Mouse (Mus musculus) stomach, embryonic 14.5 days (tissue): ENCODE measurements around the gene Pgc. TPM values are rescaled to one million over a fixed set of nuclear protein-coding genes. Genes with fewer than 3 reads are reported as not detected.

Experiments
- ATAC-seq: fragments of 200-750 bp; cut with Nextera tagmentation; 2 replicates; pipeline ENCODE4 v1.8.0; 2017; ENCODE audit warnings: low read depth, moderate TSS enrichment; ENCODE audit not compliant: insufficient number of reproducible peaks, insufficient read depth, low FRiP score
- H3K27ac ChIP-seq: fragments of 300-500 bp; sonication (generic); 2 replicates; pipeline ENCODE4 v1.5.1; 2014; ENCODE audit warnings: mild to moderate bottlenecking, low read length, moderate library complexity, mixed read lengths
- H3K27me3 ChIP-seq: fragments of 300-500 bp; sonication (generic); 2 replicates; pipeline ENCODE4 v1.6.1; 2014; ENCODE audit warnings: low read length, control low read depth, mixed read lengths; ENCODE audit not compliant: control insufficient read depth, insufficient read depth
- H3K36me3 ChIP-seq: fragments of 300-500 bp; sonication (generic); 2 replicates; pipeline ENCODE4 v1.6.1; 2014; ENCODE audit warnings: mild to moderate bottlenecking, control low read depth, low read length, moderate library complexity, mixed read lengths; ENCODE audit not compliant: control insufficient read depth, insufficient read depth
- H3K4me1 ChIP-seq: fragments of 300-500 bp; sonication (generic); 2 replicates; pipeline ENCODE4 v1.6.1; 2014; ENCODE audit warnings: low read length, control low read depth, mixed read lengths; ENCODE audit not compliant: control insufficient read depth, insufficient read depth
- H3K4me2 ChIP-seq: fragments of 300-500 bp; sonication (generic); replicated peaks from 2 replicates; pipeline ENCODE4 v1.6.1; 2014; ENCODE audit warnings: low read depth, low read length, control low read depth
- H3K4me3 ChIP-seq: fragments of 300-500 bp; sonication (generic); 2 replicates; pipeline ENCODE4 v1.5.1; 2014; ENCODE audit warnings: low read depth, low read length, control low read depth
- H3K9ac ChIP-seq: fragments of 300-500 bp; sonication (generic); replicated peaks from 2 replicates; pipeline ENCODE4 v1.6.1; 2014; ENCODE audit warnings: low read depth, mild to moderate bottlenecking, control low read depth, low read length, moderate library complexity, mixed read lengths
- H3K9me3 ChIP-seq: fragments of 300-500 bp; sonication (generic); 2 replicates; pipeline ENCODE4 v1.6.1; 2016; ENCODE audit warnings: low read depth, low read length, control low read depth; ENCODE audit not compliant: control insufficient read depth
- WGBS: fragments of 180-500 bp; shearing (Covaris S2); extraction: QIAGEN DNeasy Blood & Tissue Kit; methylation state at CpG from one replicate; pipeline ENCODE4 v1.1.7; 2014; 5-methylcytosine and 5-hydroxymethylcytosine counted together
- polyA plus RNA-seq: library from polyadenylated mRNA; unstranded; fragments of >200 nt; fragmentation: Nextera tagmentation; extraction: Ambion mirVana; gene quantifications from 2 replicates; pipeline ENCODE4 v1.2.1, GENCODE M21; 2014

The Pgc gene
- polyA plus RNA-seq, 1 experiment from 2014 or later = 36.4 TPM

DNA sequence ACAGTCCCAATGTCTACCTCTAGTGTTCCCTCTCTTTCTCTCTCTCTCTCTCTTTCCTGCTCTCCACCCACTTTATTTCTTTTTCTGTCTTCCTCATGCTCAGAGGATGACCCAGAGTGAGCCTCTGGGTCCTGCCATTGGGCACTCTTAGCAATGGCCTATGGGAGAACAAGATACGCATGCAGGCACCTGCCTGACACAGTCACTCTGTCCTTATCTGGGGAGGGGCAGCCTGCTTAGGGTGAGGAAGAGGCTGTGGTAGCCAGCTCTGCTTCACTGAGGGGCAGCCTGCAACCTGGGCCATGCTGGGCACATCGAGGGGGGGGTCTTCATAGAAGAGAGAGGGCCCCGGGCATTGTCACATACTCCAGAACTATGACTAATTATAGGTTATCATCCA lies 23.0 kb downstream of the Pgc start:
- no peaks in the 10 kb centered on the region for H3K9me3 ChIP-seq
- no peak for ATAC-seq
- no peak overlapping the region for H3K9ac ChIP-seq
- H3K27ac ChIP-seq = no peak overlapping the region
- H3K4me2 ChIP-seq = no peak overlapping the region
- H3K27me3 ChIP-seq = no peaks in the 10 kb centered on the region
- 90% methylated on average over 3 of the region's 3 CpGs for WGBS
- peaks cover 8% of the 10 kb centered on the region for H3K4me1 ChIP-seq
- H3K4me3 ChIP-seq = no peak overlapping the region
- no peaks in the 10 kb centered on the region for H3K36me3 ChIP-seq

DNA sequence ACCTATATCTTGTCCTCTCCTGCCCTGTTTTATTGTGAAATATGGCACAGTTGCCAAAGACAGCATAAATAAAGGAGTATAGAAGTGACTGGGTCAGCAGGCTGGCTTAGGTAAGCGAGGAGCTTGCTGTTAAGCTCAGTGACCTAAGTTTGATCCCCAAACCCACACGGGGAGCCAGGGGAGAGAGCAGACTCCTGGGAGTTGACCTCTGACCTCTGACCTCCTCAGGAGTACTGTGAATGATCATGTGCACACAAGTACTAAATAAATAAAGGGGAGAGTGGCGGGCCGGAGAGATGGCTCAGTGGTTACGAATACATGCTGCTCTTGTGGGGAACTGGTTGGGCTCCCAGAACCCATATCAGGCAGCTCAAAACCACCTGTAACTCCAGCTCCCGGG lies 23.5 kb downstream of the Pgc start:
- Histone ChIP-seq H3K4me3 (no peak overlapping the region), H3K27me3 (no peaks in the 10 kb centered on the region), H3K4me1 (peaks cover 8% of the 10 kb centered on the region), H3K27ac (no peak overlapping the region), H3K36me3 (no peaks in the 10 kb centered on the region), H3K9ac (no peak overlapping the region), H3K4me2 (no peak overlapping the region), H3K9me3 (no peaks in the 10 kb centered on the region)
- no peak for ATAC-seq
- WGBS = 48% methylated on average over 6 of the region's 6 CpGs

DNA sequence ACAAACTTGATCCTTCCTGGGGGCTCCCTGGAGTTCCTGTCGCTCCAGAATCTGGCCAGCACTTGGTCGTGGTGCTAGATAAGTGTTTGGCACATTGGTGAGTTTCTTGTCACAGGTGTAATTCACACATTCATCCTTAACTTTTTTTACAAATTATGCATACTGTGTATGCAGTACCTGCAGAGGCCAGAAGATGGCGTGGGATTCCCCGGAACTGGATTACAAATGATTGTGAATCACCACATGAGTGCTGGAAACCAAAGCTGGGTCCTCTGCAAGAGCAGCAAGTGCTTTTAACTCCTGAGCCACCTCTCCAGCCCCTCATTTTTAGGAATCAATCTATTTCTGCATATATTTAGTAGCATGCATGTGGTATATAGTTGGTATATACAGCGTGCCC lies 25.2 kb downstream of the Pgc start:
- H3K36me3 ChIP-seq = no peaks in the 10 kb centered on the region
- no peak overlapping the region for H3K9ac ChIP-seq
- no peak overlapping the region for H3K27ac ChIP-seq
- H3K9me3 ChIP-seq = no peaks in the 10 kb centered on the region
- no peaks in the 10 kb centered on the region for H3K27me3 ChIP-seq
- ATAC-seq = no peak
- peaks cover 8% of the 10 kb centered on the region for H3K4me1 ChIP-seq
- 67% methylated on average over 5 of the region's 5 CpGs for WGBS
- H3K4me2 ChIP-seq = no peak overlapping the region
- no peak overlapping the region for H3K4me3 ChIP-seq

DNA sequence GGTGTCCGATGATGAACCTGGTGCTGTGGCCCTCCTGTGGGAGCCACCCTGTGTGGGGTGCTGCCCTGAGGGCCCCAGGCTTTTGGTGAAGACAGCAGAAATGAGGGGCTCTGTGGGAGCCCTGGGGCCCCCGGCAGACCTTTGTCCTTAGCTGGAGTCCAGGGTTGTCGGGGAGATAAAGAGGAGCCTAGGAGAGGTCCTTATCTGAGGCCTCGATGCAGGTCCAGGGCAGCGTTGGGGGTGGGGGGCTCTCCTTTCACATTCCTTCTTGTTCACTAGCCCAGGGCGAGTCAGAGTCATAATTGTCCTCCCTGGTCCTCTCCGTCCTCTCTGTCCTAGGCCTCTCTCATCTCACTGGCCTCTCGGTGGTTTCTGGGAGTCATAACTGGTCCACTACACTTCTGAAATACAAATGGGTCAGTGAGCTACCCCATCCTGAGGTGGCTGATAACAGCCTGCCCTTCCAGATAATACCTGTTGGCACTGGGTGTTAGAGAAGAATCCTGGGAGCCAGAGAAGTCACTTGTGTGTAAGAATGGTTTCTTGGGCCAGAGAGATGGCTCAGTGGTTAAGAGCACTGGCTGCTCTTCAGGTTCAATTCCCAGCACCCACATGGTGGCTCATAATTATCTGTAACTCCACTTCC lies 26.6 kb downstream of the Pgc start:
- Histone ChIP-seq H3K4me3 (no peak overlapping the region), H3K9me3 (no peaks in the 10 kb centered on the region), H3K27me3 (no peaks in the 10 kb centered on the region), H3K27ac (no peak overlapping the region), H3K4me2 (no peak overlapping the region), H3K4me1 (peaks cover 8% of the 10 kb centered on the region), H3K36me3 (no peaks in the 10 kb centered on the region), H3K9ac (no peak overlapping the region)
- WGBS = 71% methylated on average over 8 of the region's 8 CpGs
- no peak for ATAC-seq

DNA sequence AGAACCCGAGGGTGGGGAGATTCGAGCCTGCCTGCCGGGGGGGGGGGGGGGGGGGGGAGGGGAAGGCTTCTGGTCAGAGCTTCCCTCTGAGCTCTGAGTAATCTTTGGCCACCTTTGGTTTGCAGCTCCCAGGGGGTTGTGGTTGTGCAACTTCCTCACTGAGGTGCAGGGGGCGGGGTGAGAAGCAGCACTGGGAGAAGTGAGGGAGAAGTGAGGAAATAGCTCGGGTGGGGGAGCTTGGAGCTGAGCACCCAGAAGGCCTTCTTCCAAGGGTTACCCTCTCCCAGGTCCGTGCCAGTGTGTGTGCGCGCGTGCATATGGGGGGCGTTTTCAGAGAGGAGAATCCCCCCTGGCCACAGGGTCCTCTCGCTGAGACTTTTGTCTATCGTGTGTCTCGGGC lies 27.6 kb downstream of the Pgc start:
- Histone ChIP-seq H3K4me3 (no peak overlapping the region), H3K9me3 (no peaks in the 10 kb centered on the region), H3K36me3 (no peaks in the 10 kb centered on the region), H3K9ac (no peak overlapping the region), H3K27ac (no peak overlapping the region), H3K27me3 (no peaks in the 10 kb centered on the region), H3K4me2 (no peak overlapping the region), H3K4me1 (peaks cover 2% of the 10 kb centered on the region)
- WGBS = 71% methylated on average over 11 of the region's 13 CpGs
- ATAC-seq = no peak

DNA sequence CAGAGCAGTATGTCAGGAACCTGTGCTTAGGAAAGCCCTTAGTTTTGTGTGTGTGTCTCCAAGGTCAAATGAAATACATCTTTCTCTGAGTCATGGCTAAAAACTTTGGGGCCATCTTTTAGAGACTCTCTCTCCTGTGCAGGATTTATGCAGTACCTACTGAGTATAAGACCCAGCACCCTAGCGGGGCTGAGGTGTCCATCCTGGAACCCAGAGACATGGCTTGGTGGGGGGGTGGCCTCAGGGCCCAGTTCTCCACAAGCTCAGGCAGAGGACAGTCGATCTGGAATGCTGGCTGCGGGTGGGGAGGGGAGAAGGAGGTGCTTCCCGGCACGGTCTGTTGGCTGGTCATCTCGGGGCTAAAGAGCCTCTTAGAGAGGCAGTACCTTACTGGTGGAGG lies 29.7 kb downstream of the Pgc start:
- no peak overlapping the region for H3K4me2 ChIP-seq
- no peak for ATAC-seq
- WGBS = 29% methylated on average over 6 of the region's 6 CpGs

DNA sequence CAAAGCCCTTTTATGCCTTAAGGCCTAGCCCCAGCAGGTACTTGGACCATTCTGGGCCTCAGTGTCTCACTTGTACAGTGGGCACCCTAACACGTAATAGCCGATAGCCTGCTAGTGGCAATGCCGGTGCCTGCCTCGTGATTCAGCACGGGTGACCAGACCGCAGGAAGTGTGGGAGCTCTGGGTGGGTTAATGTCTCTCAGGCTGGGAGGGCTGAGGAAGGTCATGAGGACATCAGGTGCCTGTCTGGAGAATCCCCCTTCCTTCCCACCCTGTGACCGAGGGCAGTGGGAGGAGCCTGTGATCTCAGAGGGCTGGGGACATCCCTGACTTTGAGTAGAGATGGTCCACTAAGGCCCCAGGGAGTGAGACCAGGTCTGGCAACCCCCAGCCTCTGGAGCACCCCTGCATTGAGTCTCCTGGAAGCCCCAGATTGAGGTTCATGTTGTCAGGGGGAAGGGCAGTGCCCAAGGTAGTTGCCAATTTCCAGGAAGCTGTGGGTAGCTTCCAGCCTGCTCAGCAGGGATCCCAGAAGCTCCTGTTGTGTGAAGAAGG lies 30.5 kb downstream of the Pgc start:
- no peak overlapping the region for H3K27ac ChIP-seq
- H3K4me3 ChIP-seq = no peak overlapping the region
- 84% methylated on average over 7 of the region's 7 CpGs for WGBS
- H3K9ac ChIP-seq = no peak overlapping the region
- H3K36me3 ChIP-seq = no peaks in the 10 kb centered on the region
- no peak overlapping the region for H3K4me2 ChIP-seq
- no peaks in the 10 kb centered on the region for H3K9me3 ChIP-seq
- no peaks in the 10 kb centered on the region for H3K27me3 ChIP-seq
- ATAC-seq = no peak
- H3K4me1 ChIP-seq = no peaks in the 10 kb centered on the region

More for the DNA sequence above, 29.7 kb downstream of the Pgc start:
- Histone ChIP-seq H3K9me3 (no peaks in the 10 kb centered on the region), H3K27ac (no peak overlapping the region), H3K4me1 (no peaks in the 10 kb centered on the region), H3K27me3 (no peaks in the 10 kb centered on the region), H3K4me3 (no peak overlapping the region), H3K9ac (no peak overlapping the region), H3K36me3 (no peaks in the 10 kb centered on the region)

DNA sequence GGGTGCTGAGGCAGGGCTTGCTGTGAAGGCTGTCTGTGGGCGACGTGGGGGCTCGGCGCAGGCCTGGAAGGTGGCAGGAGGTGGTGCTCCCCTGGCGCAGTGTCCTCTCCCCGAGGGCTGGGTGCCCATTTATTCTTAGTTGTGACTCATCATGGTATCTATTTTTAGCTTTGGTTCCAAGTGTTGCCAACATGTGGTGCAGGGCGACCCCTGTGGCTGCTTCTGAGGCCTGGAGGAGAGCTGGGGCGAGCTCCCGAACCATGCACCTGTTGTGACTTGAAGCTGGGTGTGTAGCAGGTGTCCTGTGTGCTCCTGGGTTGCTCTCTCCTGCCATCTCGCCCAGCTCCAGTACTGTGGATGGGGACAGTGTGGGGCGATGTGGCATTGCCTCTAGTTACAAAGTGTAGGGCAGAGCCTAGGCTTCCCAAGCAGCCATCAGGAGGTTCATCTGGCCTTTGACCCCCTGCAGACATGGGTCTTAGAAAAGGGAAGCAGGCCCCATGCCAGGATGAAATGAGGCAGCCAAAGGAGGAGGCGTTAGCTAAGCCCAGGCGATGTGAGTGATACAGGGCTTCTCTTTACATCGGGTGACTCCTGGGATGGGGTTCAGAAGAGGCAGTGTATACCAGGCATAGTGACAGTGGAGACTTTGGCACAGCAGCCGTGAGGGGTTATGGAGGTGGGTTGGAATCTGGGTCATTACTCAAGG lies 33.2 kb downstream of the Pgc start:
- Histone ChIP-seq H3K36me3 (no peaks in the 10 kb centered on the region), H3K27ac (no peak overlapping the region), H3K9ac (no peak overlapping the region), H3K27me3 (no peaks in the 10 kb centered on the region), H3K4me1 (peaks cover 12% of the 10 kb centered on the region), H3K4me2 (no peak overlapping the region), H3K9me3 (no peaks in the 10 kb centered on the region), H3K4me3 (no peak overlapping the region)
- ATAC-seq = no peak
- WGBS = 77% methylated on average over 15 of the region's 15 CpGs
